Mouse (Mus musculus) neural tube, embryonic 15.5 days (tissue): Measurements from ENCODE around the gene Ntn4. TPM values are rescaled to one million over a fixed set of nuclear protein-coding genes. Genes with fewer than 3 reads are reported as not detected.

Source experiments
- ATAC-seq: fragments of 200-750 bp; cut with Nextera tagmentation; 2 replicates; pipeline ENCODE4 v1.8.0; 2017; ENCODE audit warnings: mild to moderate bottlenecking, moderate TSS enrichment, moderate library complexity; ENCODE audit not compliant: low FRiP score
- H3K27ac ChIP-seq: fragments of 300-500 bp; sonication (generic); replicated peaks from 2 replicates; pipeline ENCODE4 v1.5.1; 2015; ENCODE audit warnings: mild to moderate bottlenecking, inconsistent platforms
- H3K27me3 ChIP-seq: fragments of 300-500 bp; sonication (generic); replicated peaks from 2 replicates; pipeline ENCODE4 v1.6.1; 2015; ENCODE audit warnings: inconsistent platforms
- H3K36me3 ChIP-seq: fragments of 300-500 bp; sonication (generic); 2 replicates; pipeline ENCODE4 v1.6.1; 2015; ENCODE audit warnings: inconsistent platforms
- H3K4me1 ChIP-seq: fragments of 300-500 bp; sonication (generic); 2 replicates; pipeline ENCODE4 v1.6.1; 2015; ENCODE audit warnings: inconsistent platforms
- H3K4me2 ChIP-seq: fragments of 300-500 bp; sonication (generic); 2 replicates; pipeline ENCODE4 v1.6.1; 2015; ENCODE audit warnings: inconsistent platforms, mild to moderate bottlenecking, moderate library complexity
- H3K4me3 ChIP-seq: fragments of 300-500 bp; sonication (generic); replicated peaks from 2 replicates; pipeline ENCODE4 v1.5.1; 2015; ENCODE audit warnings: mild to moderate bottlenecking, inconsistent platforms
- H3K9ac ChIP-seq: fragments of 300-500 bp; sonication (generic); replicated peaks from 2 replicates; pipeline ENCODE4 v1.6.1; 2015; ENCODE audit warnings: mild to moderate bottlenecking, inconsistent platforms
- H3K9me3 ChIP-seq: fragments of 300-500 bp; sonication (generic); replicated peaks from 2 replicates; pipeline ENCODE4 v1.6.1; 2016; ENCODE audit warnings: inconsistent platforms
- WGBS: fragments of 180-500 bp; shearing (Covaris S2); methylation state at CpG from one replicate; pipeline ENCODE4 v1.1.7; 2015; ENCODE audit warnings: mixed read lengths; 5-methylcytosine and 5-hydroxymethylcytosine counted together
- polyA plus RNA-seq: library from polyadenylated mRNA; unstranded; fragments of >200 nt; fragmentation: Nextera tagmentation; extraction: Ambion mirVana; gene quantifications from 2 replicates; pipeline ENCODE4 v1.2.1, GENCODE M21; 2015

The Ntn4 gene
- 0.43 and 0.59 TPM in 2 replicates for polyA plus RNA-seq

GRCm38 (mm10) chr10:93640521-93640952 is at the start of gene Ntn4:
TSS of gene Ntn4 (plus strand) at chr10:93640681.
- 3% methylated on average over 28 of the region's 30 CpGs for WGBS
- H3K36me3 ChIP-seq, result no peaks in the 10 kb centered on the region
- H3K27me3 ChIP-seq, result 0 out of 2 replicates have a peak, but pooled peaks cover 2% of the 10 kb centered on the region
- peaks cover 32% of the 10 kb centered on the region for H3K4me1 ChIP-seq
- peak within 1 kb of the TSS; percentile 72 for H3K27ac ChIP-seq
- H3K9ac ChIP-seq, result peak within 1 kb of the TSS; percentile 79
- peak within 1 kb of the TSS; percentile 98 for H3K4me2 ChIP-seq
- ATAC-seq, result no peak
- peak within 1 kb of the TSS; percentile 80 for H3K4me3 ChIP-seq
- no peaks in the 10 kb centered on the region for H3K9me3 ChIP-seq

GRCm38 (mm10) chr10:93592456-93592855 is 48.0 kb upstream of the Ntn4 start:
- 0 out of 2 replicates have a peak, but pooled peaks cover 5% of the 10 kb centered on the region for H3K27me3 ChIP-seq
- 58% methylated on average over 12 of the region's 12 CpGs for WGBS
- H3K36me3 ChIP-seq, result no peaks in the 10 kb centered on the region
- no peak overlapping the region for H3K4me3 ChIP-seq
- no peak overlapping the region for H3K4me2 ChIP-seq
- H3K9me3 ChIP-seq, result no peaks in the 10 kb centered on the region
- H3K9ac ChIP-seq, result no peak overlapping the region
- peaks cover 20% of the 10 kb centered on the region for H3K4me1 ChIP-seq
- no peak overlapping the region for H3K27ac ChIP-seq
- no peak for ATAC-seq

GRCm38 (mm10) chr10:93594022-93594482 is 46.4 kb upstream of the Ntn4 start:
- WGBS, result 2% methylated on average over 22 of the region's 22 CpGs
- Histone ChIP-seq H3K27me3 (peaks cover 5% of the 10 kb centered on the region; the same call in 1 of the 2 replicates), H3K4me2 (peak overlapping the region; percentile 78), H3K36me3 (no peaks in the 10 kb centered on the region), H3K27ac (peak overlapping the region; percentile 64; the same call in 1 of the 2 replicates), H3K4me1 (peaks cover 7% of the 10 kb centered on the region), H3K9ac (peak overlapping the region; percentile 56), H3K4me3 (peak overlapping the region; percentile 49), H3K9me3 (no peaks in the 10 kb centered on the region)
- ATAC-seq, result peak; percentile 80; the same call in 1 of the 2 replicates

- no peak for ATAC-seq
- no peaks in the 10 kb centered on the region for H3K9me3 ChIP-seq
- H3K27ac ChIP-seq, result no peak overlapping the region
- no peak overlapping the region for H3K4me3 ChIP-seq
- H3K9ac ChIP-seq, result no peak overlapping the region
- H3K4me2 ChIP-seq, result no peak overlapping the region
- WGBS, result 70% methylated on average over 4 of the region's 4 CpGs
- peaks cover 5% of the 10 kb centered on the region; the same call in 1 of the 2 replicates for H3K27me3 ChIP-seq
- H3K36me3 ChIP-seq, result no peaks in the 10 kb centered on the region
- H3K4me1 ChIP-seq, result peaks cover 3% of the 10 kb centered on the region
These were observed 44.6 kb upstream of the Ntn4 start for GRCm38 (mm10) chr10:93595831-93596230.

- H3K4me2 ChIP-seq, result no peak overlapping the region
- no peaks in the 10 kb centered on the region for H3K36me3 ChIP-seq
- no peak overlapping the region for H3K27ac ChIP-seq
- no peak overlapping the region for H3K9ac ChIP-seq
- peaks cover 5% of the 10 kb centered on the region; the same call in 1 of the 2 replicates for H3K27me3 ChIP-seq
- H3K4me3 ChIP-seq, result no peak overlapping the region
- no peaks in the 10 kb centered on the region for H3K9me3 ChIP-seq
- WGBS, result 78% methylated on average over 3 of the region's 3 CpGs
- peaks cover 3% of the 10 kb centered on the region for H3K4me1 ChIP-seq
- no peak for ATAC-seq
These were observed 43.8 kb upstream of the Ntn4 start for GRCm38 (mm10) chr10:93596641-93597040.

GRCm38 (mm10) chr10:93602309-93602708 is 38.2 kb upstream of the Ntn4 start:
- no peak overlapping the region for H3K4me3 ChIP-seq
- no peaks in the 10 kb centered on the region; the same call in 1 of the 2 replicates for H3K27me3 ChIP-seq
- H3K27ac ChIP-seq, result no peak overlapping the region
- no peak for ATAC-seq
- 85% methylated on average over 5 of the region's 5 CpGs for WGBS
- H3K4me2 ChIP-seq, result no peak overlapping the region
- no peaks in the 10 kb centered on the region for H3K4me1 ChIP-seq
- no peak overlapping the region for H3K9ac ChIP-seq
- no peaks in the 10 kb centered on the region for H3K9me3 ChIP-seq
- H3K36me3 ChIP-seq, result no peaks in the 10 kb centered on the region

- Histone ChIP-seq H3K9ac (no peak overlapping the region), H3K9me3 (no peaks in the 10 kb centered on the region), H3K36me3 (no peaks in the 10 kb centered on the region), H3K4me3 (no peak overlapping the region), H3K4me2 (no peak overlapping the region), H3K27ac (no peak overlapping the region), H3K4me1 (no peaks in the 10 kb centered on the region), H3K27me3 (no peaks in the 10 kb centered on the region; the same call in 1 of the 2 replicates)
- 93% methylated on average over 1 of the region's 1 CpGs for WGBS
- ATAC-seq, result no peak
These were observed 37.2 kb upstream of the Ntn4 start for GRCm38 (mm10) chr10:93603256-93603655.

GRCm38 (mm10) chr10:93606326-93606725 is 34.2 kb upstream of the Ntn4 start:
- Histone ChIP-seq H3K27me3 (no peaks in the 10 kb centered on the region), H3K36me3 (no peaks in the 10 kb centered on the region), H3K27ac (no peak overlapping the region), H3K4me3 (no peak overlapping the region), H3K9me3 (0 out of 2 replicates have a peak, but pooled peaks cover 2% of the 10 kb centered on the region), H3K9ac (no peak overlapping the region), H3K4me1 (no peaks in the 10 kb centered on the region), H3K4me2 (no peak overlapping the region)
- no peak for ATAC-seq
- WGBS, result 90% methylated on average over 9 of the region's 9 CpGs

GRCm38 (mm10) chr10:93608051-93608450 is 32.4 kb upstream of the Ntn4 start:
- no peak for ATAC-seq
- H3K4me3 ChIP-seq, result no peak overlapping the region
- H3K4me1 ChIP-seq, result 0 out of 2 replicates have a peak, but pooled peaks cover 5% of the 10 kb centered on the region
- no peak overlapping the region for H3K9ac ChIP-seq
- no peak overlapping the region for H3K4me2 ChIP-seq
- WGBS, result 53% methylated on average over 9 of the region's 9 CpGs
- no peaks in the 10 kb centered on the region for H3K27me3 ChIP-seq
- no peak overlapping the region for H3K27ac ChIP-seq
- H3K36me3 ChIP-seq, result no peaks in the 10 kb centered on the region
- 0 out of 2 replicates have a peak, but pooled peaks cover 2% of the 10 kb centered on the region for H3K9me3 ChIP-seq

- ATAC-seq, result no peak
- WGBS, result 94% methylated on average over 7 of the region's 7 CpGs
These were observed 31.2 kb upstream of the Ntn4 start for GRCm38 (mm10) chr10:93609236-93609635.

GRCm38 (mm10) chr10:93610896-93611295 is 29.6 kb upstream of the Ntn4 start:
- WGBS, result 100% methylated on average over 1 of the region's 1 CpGs
- H3K4me1 ChIP-seq, result 0 out of 2 replicates have a peak, but pooled peaks cover 5% of the 10 kb centered on the region
- H3K9me3 ChIP-seq, result 0 out of 2 replicates have a peak, but pooled peaks cover 2% of the 10 kb centered on the region
- no peak overlapping the region for H3K27ac ChIP-seq
- H3K9ac ChIP-seq, result no peak overlapping the region
- no peak overlapping the region for H3K4me2 ChIP-seq
- H3K4me3 ChIP-seq, result no peak overlapping the region
- no peaks in the 10 kb centered on the region for H3K36me3 ChIP-seq
- ATAC-seq, result 0 out of 2 replicates have a peak, but pooled peaks have one; percentile 35
- H3K27me3 ChIP-seq, result no peaks in the 10 kb centered on the region

More at GRCm38 (mm10) chr10:93609236-93609635, 31.2 kb upstream of the Ntn4 start:
- no peak overlapping the region for H3K4me2 ChIP-seq
- H3K27me3 ChIP-seq, result no peaks in the 10 kb centered on the region
- H3K36me3 ChIP-seq, result no peaks in the 10 kb centered on the region
- H3K9ac ChIP-seq, result no peak overlapping the region
- H3K4me3 ChIP-seq, result no peak overlapping the region
- H3K4me1 ChIP-seq, result 0 out of 2 replicates have a peak, but pooled peaks cover 5% of the 10 kb centered on the region
- H3K27ac ChIP-seq, result no peak overlapping the region
- H3K9me3 ChIP-seq, result 0 out of 2 replicates have a peak, but pooled peaks cover 2% of the 10 kb centered on the region

GRCm38 (mm10) chr10:93611419-93612007 is 29.0 kb upstream of the Ntn4 start:
- H3K4me3 ChIP-seq, result peak overlapping the region; percentile 15
- H3K4me2 ChIP-seq, result peak overlapping the region; percentile 41
- H3K9ac ChIP-seq, result no peak overlapping the region
- H3K4me1 ChIP-seq, result 0 out of 2 replicates have a peak, but pooled peaks cover 5% of the 10 kb centered on the region
- no peaks in the 10 kb centered on the region for H3K27me3 ChIP-seq
- peak overlapping the region; percentile 24; the same call in 1 of the 2 replicates for H3K27ac ChIP-seq
- no peaks in the 10 kb centered on the region for H3K36me3 ChIP-seq
- ATAC-seq, result no peak; the same call in 1 of the 2 replicates
- WGBS, result 33% methylated on average over 18 of the region's 18 CpGs
- 0 out of 2 replicates have a peak, but pooled peaks cover 2% of the 10 kb centered on the region for H3K9me3 ChIP-seq
